Mouse (Mus musculus) liver, adult 2 months (tissue): ENCODE measurements around the gene Kansl1.

Source experiments
- CTCF ChIP-seq: fragments of 200-500 bp; IDR thresholded peaks from 2 replicates; pipeline ENCODE4 v1.5.1; 2011; ENCODE audit warnings: low read depth, low read length, control low read depth
- POLR2A ChIP-seq: fragments of 200-500 bp; IDR thresholded peaks from 2 replicates; pipeline ENCODE4 v1.6.1; 2011; ENCODE audit warnings: low read length, control low read depth; ENCODE audit not compliant: insufficient read depth; ENCODE audit errors: extremely low read depth

GRCm38 (mm10) chr11:104288835-104289198 lies 179.8 kb downstream of the Kansl1 start:
- TF ChIP-seq POLR2A (no peak), CTCF (no peak)
